Mouse (Mus musculus): ENCODE results near the gene Eif2b3. TPM values are rescaled to one million over a fixed set of nuclear protein-coding genes. Genes with fewer than 3 reads are reported as not detected.

The Eif2b3 gene
- polyA plus RNA-seq, 1 experiment from 2014 or later = 44.1 TPM

- no peak for ATAC-seq (ENCODE audit: low FRiP score, low read depth)
- H3K9ac ChIP-seq (replicated peaks) = peak overlapping the region; percentile 55; the same call in 1 of the 2 replicates
- peak overlapping the region; percentile 30 for H3K4me2 ChIP-seq (replicated peaks)
- 43% methylated on average over 15 of the region's 15 CpGs for WGBS
- H3K4me1 ChIP-seq = peaks cover 40% of the 10 kb centered on the region
- peaks cover 6% of the 10 kb centered on the region; the same call in 1 of the 2 replicates for H3K27me3 ChIP-seq
- no peak overlapping the region for H3K4me3 ChIP-seq
- H3K27ac ChIP-seq (replicated peaks) = peak overlapping the region; percentile 78
- H3K9me3 ChIP-seq = no peaks in the 10 kb centered on the region
- peaks cover 24% of the 10 kb centered on the region for H3K36me3 ChIP-seq
Measured at GRCm38 (mm10) chr4:117125910-117126674, 106.9 kb downstream of the Eif2b3 start.

- Histone ChIP-seq H3K36me3 (peaks cover 24% of the 10 kb centered on the region), H3K27me3 (peaks cover 6% of the 10 kb centered on the region; the same call in 1 of the 2 replicates), H3K27ac (replicated peaks) (peak within 1 kb of the TSS; percentile 78), H3K4me2 (replicated peaks) (peak within 1 kb of the TSS; percentile 30), H3K4me3 (no peak within 1 kb of the TSS), H3K9ac (replicated peaks) (peak within 1 kb of the TSS; percentile 55; the same call in 1 of the 2 replicates), H3K4me1 (peaks cover 43% of the 10 kb centered on the region), H3K9me3 (no peaks in the 10 kb centered on the region)
- ATAC-seq (ENCODE audit: low FRiP score, low read depth) = no peak
- WGBS = 90% methylated on average over 9 of the region's 9 CpGs
Measured at GRCm38 (mm10) chr4:117126675-117127290, 107.6 kb downstream of the Eif2b3 start, which contains the start of gene Tctex1d4. TSS of gene Tctex1d4 (plus strand) at chr4:117126794.

DNA sequence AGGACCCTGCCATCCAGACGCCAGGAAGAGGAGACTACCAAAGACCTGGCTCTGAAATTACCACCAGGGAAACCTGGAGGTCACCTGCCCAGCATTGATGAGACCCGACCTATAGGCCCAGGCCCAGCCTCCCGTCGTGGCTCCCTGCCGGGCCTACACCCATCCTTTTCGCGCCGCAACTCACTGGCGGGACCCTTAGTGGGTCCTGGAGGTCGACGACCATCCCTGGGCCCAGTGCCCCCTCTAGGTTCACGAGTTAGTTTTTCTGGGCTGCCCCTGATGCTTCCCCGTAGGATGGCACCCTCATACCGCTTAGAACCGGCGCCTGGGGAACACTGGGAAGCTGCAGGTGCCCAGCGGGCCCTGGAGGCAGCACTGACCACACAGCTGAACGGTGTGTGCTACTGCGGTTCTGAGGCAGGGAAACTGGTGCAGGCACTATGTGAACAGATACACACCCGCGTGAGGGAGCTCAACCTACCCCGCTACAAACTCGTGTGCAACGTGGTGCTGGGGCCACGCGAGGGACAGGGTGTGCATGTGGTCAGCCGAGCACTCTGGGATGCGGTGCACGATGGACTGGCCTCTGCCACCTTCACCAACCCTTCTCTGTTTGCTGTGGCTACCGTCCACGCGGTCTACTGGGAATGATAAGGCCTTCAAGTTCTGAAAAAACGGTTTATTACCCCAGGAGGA, 108.9 kb downstream of the Eif2b3 start:
- 90% methylated on average over 33 of the region's 33 CpGs for WGBS
- H3K9me3 ChIP-seq = no peaks in the 10 kb centered on the region
- peaks cover 6% of the 10 kb centered on the region; the same call in 1 of the 2 replicates for H3K27me3 ChIP-seq
- no peak overlapping the region for H3K9ac ChIP-seq (replicated peaks)
- ATAC-seq (ENCODE audit: low FRiP score, low read depth) = no peak
- peaks cover 24% of the 10 kb centered on the region for H3K36me3 ChIP-seq
- H3K27ac ChIP-seq (replicated peaks) = no peak overlapping the region
- no peak overlapping the region for H3K4me3 ChIP-seq
- peaks cover 56% of the 10 kb centered on the region for H3K4me1 ChIP-seq
- no peak overlapping the region for H3K4me2 ChIP-seq (replicated peaks)

GRCm38 (mm10) chr4:117130790-117131189, 111.6 kb downstream of the Eif2b3 start:
- Histone ChIP-seq H3K27me3 (peaks cover 10% of the 10 kb centered on the region; the same call in 1 of the 2 replicates), H3K4me1 (peaks cover 45% of the 10 kb centered on the region), H3K4me3 (no peak overlapping the region), H3K36me3 (peaks cover 24% of the 10 kb centered on the region), H3K9me3 (no peaks in the 10 kb centered on the region), H3K4me2 (replicated peaks) (peak overlapping the region; percentile 84), H3K9ac (replicated peaks) (peak overlapping the region; percentile 78; the same call in 1 of the 2 replicates), H3K27ac (replicated peaks) (peak overlapping the region; percentile 71)
- ATAC-seq (ENCODE audit: low FRiP score, low read depth) = no peak
- 50% methylated on average over 6 of the region's 6 CpGs for WGBS

DNA sequence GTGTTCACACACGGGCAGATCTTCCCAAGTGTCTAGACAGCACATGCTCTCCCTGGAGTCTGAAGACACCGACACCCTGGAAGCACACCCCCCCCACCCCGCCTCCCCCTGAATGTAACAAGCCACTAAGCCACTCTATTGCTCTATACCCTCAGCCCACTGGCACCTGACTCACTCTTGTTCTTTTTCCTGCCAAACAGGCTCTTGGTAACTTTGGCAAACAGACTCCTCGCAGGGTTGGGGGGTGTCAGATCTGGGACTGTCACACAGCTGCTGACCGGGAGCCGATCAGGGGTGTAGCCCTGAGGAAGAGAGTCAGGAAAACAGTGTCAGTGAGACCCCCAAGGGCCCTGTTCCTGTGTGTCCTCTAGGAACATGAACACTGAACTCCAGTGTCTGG, 112.0 kb downstream of the Eif2b3 start:
- Histone ChIP-seq H3K4me2 (replicated peaks) (peak overlapping the region; percentile 84), H3K36me3 (peaks cover 24% of the 10 kb centered on the region), H3K27me3 (peaks cover 11% of the 10 kb centered on the region; the same call in 1 of the 2 replicates), H3K27ac (replicated peaks) (peak overlapping the region; percentile 71), H3K9me3 (no peaks in the 10 kb centered on the region), H3K4me3 (peak overlapping the region; percentile 88), H3K4me1 (peaks cover 41% of the 10 kb centered on the region), H3K9ac (replicated peaks) (peak overlapping the region; percentile 78; the same call in 1 of the 2 replicates)
- 56% methylated on average over 6 of the region's 6 CpGs for WGBS
- ATAC-seq (ENCODE audit: low FRiP score, low read depth) = no peak

GRCm38 (mm10) chr4:117131890-117132793, 112.9 kb downstream of the Eif2b3 start:
- peak overlapping the region; percentile 84 for H3K4me2 ChIP-seq (replicated peaks)
- WGBS = 3% methylated on average over 7 of the region's 7 CpGs
- peak; percentile 76 for ATAC-seq (ENCODE audit: low FRiP score, low read depth)
- H3K36me3 ChIP-seq = peaks cover 22% of the 10 kb centered on the region
- peak overlapping the region; percentile 88 for H3K4me3 ChIP-seq
- H3K4me1 ChIP-seq = peaks cover 36% of the 10 kb centered on the region
- H3K9me3 ChIP-seq = no peaks in the 10 kb centered on the region
- H3K27me3 ChIP-seq = peaks cover 11% of the 10 kb centered on the region; the same call in 1 of the 2 replicates
- peak overlapping the region; percentile 71 for H3K27ac ChIP-seq (replicated peaks)
- peak overlapping the region; percentile 78; the same call in 1 of the 2 replicates for H3K9ac ChIP-seq (replicated peaks)

DNA sequence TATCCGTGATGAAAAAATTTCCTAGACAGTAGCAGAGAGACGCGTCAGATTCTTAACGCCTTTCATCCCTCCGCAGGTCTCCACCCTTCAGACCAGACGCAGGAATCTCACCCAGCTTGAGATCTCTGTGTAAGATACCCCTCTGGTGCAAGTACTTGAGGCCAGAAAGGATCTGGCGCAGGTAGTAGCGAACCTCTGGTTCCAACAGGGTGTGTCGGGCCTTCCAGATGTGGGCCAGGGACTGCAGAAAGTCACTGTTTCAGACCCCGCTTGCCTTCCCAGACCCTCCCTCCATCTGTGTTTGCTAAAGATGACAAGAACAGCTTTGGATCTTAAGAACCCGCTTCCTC, 113.6 kb downstream of the Eif2b3 start:
- 5% methylated on average over 11 of the region's 11 CpGs for WGBS
- no peak for ATAC-seq (ENCODE audit: low FRiP score, low read depth)
- peak overlapping the region; percentile 78 for H3K9ac ChIP-seq (replicated peaks)
- no peaks in the 10 kb centered on the region for H3K9me3 ChIP-seq
- H3K4me1 ChIP-seq = peaks cover 36% of the 10 kb centered on the region
- peaks cover 11% of the 10 kb centered on the region; the same call in 1 of the 2 replicates for H3K27me3 ChIP-seq
- H3K4me3 ChIP-seq = peak overlapping the region; percentile 88
- peak overlapping the region; percentile 71; the same call in 1 of the 2 replicates for H3K27ac ChIP-seq (replicated peaks)
- peaks cover 21% of the 10 kb centered on the region for H3K36me3 ChIP-seq
- H3K4me2 ChIP-seq (replicated peaks) = peak overlapping the region; percentile 84

DNA sequence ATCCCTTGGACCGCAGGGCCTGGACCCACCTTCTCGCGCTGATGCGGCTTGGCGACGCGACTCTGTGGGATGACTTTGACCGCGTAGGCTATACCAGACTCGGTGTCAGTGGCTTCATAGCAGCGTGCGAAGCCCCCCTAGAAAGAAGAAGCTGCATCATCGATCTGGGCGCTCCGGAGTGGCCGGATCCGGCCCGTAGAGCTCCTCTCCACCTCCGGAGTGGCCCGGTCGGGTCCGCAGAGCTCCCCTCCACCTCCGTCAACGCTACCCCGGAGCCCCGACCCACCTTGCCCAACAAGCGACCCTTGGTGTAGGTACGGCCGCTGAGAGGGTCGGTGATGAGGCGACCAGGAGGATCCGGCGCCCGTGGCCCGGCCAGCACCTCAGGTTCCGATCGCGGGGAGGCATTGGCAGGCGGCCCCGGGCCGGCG, 114.2 kb downstream of the Eif2b3 start:
- WGBS = under 1% methylated on average over 42 of the region's 42 CpGs
- peak; percentile 32 for ATAC-seq (ENCODE audit: low FRiP score, low read depth)
- H3K27ac ChIP-seq (replicated peaks) = peak overlapping the region; percentile 71

GRCm38 (mm10) chr4:117133817-117134600, 114.8 kb downstream of the Eif2b3 start, which contains the start of gene Plk3:
TSS of gene Plk3 (minus strand) at chr4:117133963.
- H3K4me1 ChIP-seq = peaks cover 36% of the 10 kb centered on the region
- H3K9me3 ChIP-seq = no peaks in the 10 kb centered on the region
- H3K27me3 ChIP-seq = peaks cover 5% of the 10 kb centered on the region; the same call in 1 of the 2 replicates
- peak within 1 kb of the TSS; percentile 78 for H3K9ac ChIP-seq (replicated peaks)
- ATAC-seq (ENCODE audit: low FRiP score, low read depth) = peak; percentile 84
- peak within 1 kb of the TSS; percentile 88 for H3K4me3 ChIP-seq
- H3K27ac ChIP-seq (replicated peaks) = peak within 1 kb of the TSS; percentile 71
- peaks cover 8% of the 10 kb centered on the region for H3K36me3 ChIP-seq
- WGBS = 1% methylated on average over 48 of the region's 48 CpGs
- H3K4me2 ChIP-seq (replicated peaks) = peak within 1 kb of the TSS; percentile 84

More for the DNA sequence above, 114.2 kb downstream of the Eif2b3 start:
- Histone ChIP-seq H3K9ac (replicated peaks) (peak overlapping the region; percentile 78), H3K9me3 (no peaks in the 10 kb centered on the region), H3K4me2 (replicated peaks) (peak overlapping the region; percentile 84), H3K36me3 (peaks cover 14% of the 10 kb centered on the region), H3K27me3 (peaks cover 5% of the 10 kb centered on the region; the same call in 1 of the 2 replicates), H3K4me1 (peaks cover 36% of the 10 kb centered on the region), H3K4me3 (peak overlapping the region; percentile 88)

DNA sequence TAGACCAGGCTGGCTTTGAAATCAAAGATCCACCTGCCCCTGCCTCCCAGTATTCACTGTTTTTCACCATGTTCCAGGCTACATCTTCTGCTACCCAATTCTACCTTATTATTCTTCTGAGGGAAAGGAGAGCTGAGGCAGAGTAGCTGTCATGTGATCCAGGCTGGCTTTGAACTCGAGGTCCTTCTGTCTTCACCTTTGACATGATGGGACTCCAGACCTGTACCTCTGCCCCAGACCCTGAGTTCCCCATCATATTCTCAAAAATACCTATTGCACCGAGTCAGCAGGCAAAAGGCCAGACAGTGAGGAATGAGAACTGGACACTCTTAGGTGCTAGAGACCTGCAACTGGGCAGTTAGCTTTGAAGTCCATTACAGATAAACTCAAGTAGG, 115.4 kb downstream of the Eif2b3 start:
- H3K27me3 ChIP-seq = peaks cover 5% of the 10 kb centered on the region; the same call in 1 of the 2 replicates
- H3K9me3 ChIP-seq = no peaks in the 10 kb centered on the region
- no peak for ATAC-seq (ENCODE audit: low FRiP score, low read depth)
- H3K36me3 ChIP-seq = 0 out of 2 replicates have a peak, but pooled peaks cover 5% of the 10 kb centered on the region
- peak overlapping the region; percentile 84; the same call in 1 of the 2 replicates for H3K4me2 ChIP-seq (replicated peaks)
- H3K27ac ChIP-seq (replicated peaks) = 0 out of 2 replicates have a peak overlapping the region, but pooled peaks have one; percentile 44
- peaks cover 36% of the 10 kb centered on the region for H3K4me1 ChIP-seq
- H3K9ac ChIP-seq (replicated peaks) = peak overlapping the region; percentile 48; the same call in 1 of the 2 replicates
- H3K4me3 ChIP-seq = peak overlapping the region; percentile 88; the same call in 1 of the 2 replicates
- 36% methylated on average over 2 of the region's 2 CpGs for WGBS

Data from midbrain, embryonic 12.5 days (tissue).